Mouse (Mus musculus): ENCODE measurements around the gene Cep152.
A peak's percentile ranks its signal among the peaks of the same experiment; 100 is the strongest.

DNA sequence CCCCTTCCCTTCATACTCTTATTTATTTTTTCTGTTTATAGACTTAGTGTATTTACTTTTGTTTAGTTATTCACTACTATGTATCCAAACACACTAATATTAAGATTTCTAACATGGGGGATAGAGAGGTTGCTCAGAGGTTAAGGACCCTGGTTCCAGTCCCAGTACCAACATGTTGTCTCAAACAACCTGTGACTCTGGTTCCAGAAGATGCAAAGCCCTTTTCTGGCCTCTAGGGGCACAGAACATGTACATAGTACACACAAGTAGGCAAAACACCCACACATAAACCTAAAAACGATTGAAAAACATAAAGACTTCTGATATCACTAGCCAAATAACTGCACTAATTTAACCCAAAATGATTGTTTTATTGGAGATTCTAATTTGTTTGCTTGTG is 45.9 kb upstream of the Cep152 start:
- TF ChIP-seq MYC (IDR thresholded peaks at IDR 0.05; ENCODE audit: low read depth, low read length) (no peak), POLR2A (IDR thresholded peaks at IDR 0.05; ENCODE audit: low read depth, low read length) (no peak), MAZ (IDR thresholded peaks at IDR 0.05; ENCODE audit: low read depth, low read length) (no peak), IRF4 (IDR thresholded peaks at IDR 0.05; ENCODE audit: low read depth, low read length) (no peak), SMC3 (IDR thresholded peaks at IDR 0.05; ENCODE audit: low read depth, low read length) (no peak), CTCF (conservative IDR thresholded peaks at IDR 0.05 in 1 of 2, IDR thresholded peaks at IDR 0.05 in 1 of 2; ENCODE audit: low read depth in 2 of 2, low read length in 2 of 2) (peak; percentile 19 to 46; a peak in 3 of 4 replicates), MAX (IDR thresholded peaks at IDR 0.05; ENCODE audit: low read length) (no peak), E2F4 (IDR thresholded peaks at IDR 0.05; ENCODE audit: insufficient replicate concordance, low read depth, low read length) (no peak), USF2 (conservative IDR thresholded peaks at IDR 0.05; ENCODE audit: low read depth, low read length) (no peak), KAT2A (IDR thresholded peaks at IDR 0.05; ENCODE audit: insufficient replicate concordance, low read length) (no peak), JUN (IDR thresholded peaks at IDR 0.05; ENCODE audit: insufficient read depth, low read depth, low read length) (no peak), GABPA (IDR thresholded peaks at IDR 0.05; ENCODE audit: insufficient replicate concordance, low read depth, low read length) (no peak), EP300 (IDR thresholded peaks at IDR 0.05; ENCODE audit: low read length) (no peak)

Data from CH12.LX (cell line).